Mouse (Mus musculus) heart, postnatal 14 days (tissue): Measurements from ENCODE around the gene Zdhhc21. TPM values are rescaled to one million over a fixed set of nuclear protein-coding genes. Genes with fewer than 3 reads are reported as not detected.
A peak's percentile ranks its signal among the peaks of the same experiment; 100 is the strongest.

ENCODE experiments used
- DNase-seq, 2 experiments: peaks; one replicate each; pipeline ENCODE4 v3.0.0; 2021 to 2022
- intact Hi-C: fragments of 180-260 bp; cut with DNase I; formaldehyde crosslinking; loops from one replicate; pipeline ENCODE4 v1.15.1; 2025
- total RNA-seq, 2 experiments: library from RNA; stranded (reverse); gene quantifications; 2 replicates each; pipeline ENCODE4 v1.2.3; 2021

The Zdhhc21 gene
- total RNA-seq, 2 experiments from 2014 or later = 12.0 to 15.3 TPM

- DNase-seq = peak in 1 of 2 experiments; percentile 18
These were observed 7.4 kb upstream of the Zdhhc21 start for GRCm38 (mm10) chr4:82867111-82867510.

GRCm38 (mm10) chr4:82864974-82865699 lies 5.4 kb upstream of the Zdhhc21 start:
- intact Hi-C loops = no loop called here
- DNase-seq = no peak

More at GRCm38 (mm10) chr4:82867111-82867510, 7.4 kb upstream of the Zdhhc21 start:
- intact Hi-C loops = no loop called here

GRCm38 (mm10) chr4:82863316-82863715 lies 3.6 kb upstream of the Zdhhc21 start:
- no peak for DNase-seq
- intact Hi-C loops = no loop called here

- intact Hi-C loops = no loop called here
- no peak for DNase-seq
These were observed 1.7 kb upstream of the Zdhhc21 start for GRCm38 (mm10) chr4:82861451-82861850.

GRCm38 (mm10) chr4:82860566-82860965 lies 808 bp upstream of the Zdhhc21 start:
- intact Hi-C loops = no loop called here
- DNase-seq = no peak

GRCm38 (mm10) chr4:82858431-82859010 lies 1.2 kb downstream of the Zdhhc21 start:
- intact Hi-C loops = no loop called here
- no peak for DNase-seq

GRCm38 (mm10) chr4:82856986-82857385 lies 2.8 kb downstream of the Zdhhc21 start:
- DNase-seq = no peak
- intact Hi-C loops = no loop called here

- intact Hi-C loops = no loop called here
- DNase-seq = no peak
These were observed 5.9 kb downstream of the Zdhhc21 start for GRCm38 (mm10) chr4:82853809-82854208.

- intact Hi-C loops = no loop called here
- no peak for DNase-seq
These were observed 11.1 kb downstream of the Zdhhc21 start for GRCm38 (mm10) chr4:82848552-82849234.

GRCm38 (mm10) chr4:82837526-82838240 lies 22.1 kb downstream of the Zdhhc21 start:
- no peak for DNase-seq
- intact Hi-C loops = no loop called here

- intact Hi-C loops = no loop called here
- no peak for DNase-seq
These were observed 28.6 kb downstream of the Zdhhc21 start for GRCm38 (mm10) chr4:82831155-82831554.

GRCm38 (mm10) chr4:82829429-82829828 lies 30.3 kb downstream of the Zdhhc21 start:
- intact Hi-C loops = no loop called here
- DNase-seq = no peak

- DNase-seq = no peak
These were observed 32.8 kb downstream of the Zdhhc21 start for GRCm38 (mm10) chr4:82827001-82827400.

GRCm38 (mm10) chr4:82817833-82818232 lies 41.9 kb downstream of the Zdhhc21 start:
- DNase-seq = no peak
- intact Hi-C loops = no loop called here

More at GRCm38 (mm10) chr4:82827001-82827400, 32.8 kb downstream of the Zdhhc21 start:
- intact Hi-C loops = no loop called here

GRCm38 (mm10) chr4:82816351-82816750 lies 43.4 kb downstream of the Zdhhc21 start:
- intact Hi-C loops = no loop called here
- no peak for DNase-seq

GRCm38 (mm10) chr4:82815296-82815695 lies 44.5 kb downstream of the Zdhhc21 start:
- DNase-seq = peak in 1 of 2 experiments; percentile 21

GRCm38 (mm10) chr4:82813356-82813755 lies 46.4 kb downstream of the Zdhhc21 start:
- intact Hi-C loops = no loop called here
- no peak for DNase-seq

More at GRCm38 (mm10) chr4:82815296-82815695, 44.5 kb downstream of the Zdhhc21 start:
- intact Hi-C loops = no loop called here

- intact Hi-C loops = loop anchor here (10.0 kb wide), 1 partner anchor 163 kb away; no protein-coding TSS in a partner anchor
- DNase-seq = no peak
These were observed 51.9 kb downstream of the Zdhhc21 start for GRCm38 (mm10) chr4:82807811-82808210.

- no peak for DNase-seq
- intact Hi-C loops = loop anchor here (10.0 kb wide), 1 partner anchor 161 kb away; no protein-coding TSS in a partner anchor
These were observed 53.5 kb downstream of the Zdhhc21 start for GRCm38 (mm10) chr4:82806176-82806757.

GRCm38 (mm10) chr4:82804019-82804418 lies 55.7 kb downstream of the Zdhhc21 start:
- no peak for DNase-seq
- intact Hi-C loops = loop anchor here (2.0 to 10.0 kb wide), 3 partner anchors 131 to 378 kb away; no protein-coding TSS in a partner anchor
